Mouse (Mus musculus) midbrain, embryonic 10.5 days (tissue): ENCODE measurements around the gene Aknad1. TPM values are rescaled to one million over a fixed set of nuclear protein-coding genes. Genes with fewer than 3 reads are reported as not detected.

ENCODE experiments used
- DNase-seq: peaks from one replicate; pipeline ENCODE4 v3.0.0-alpha.2; 2017; ENCODE audit warnings: low spot score
- H3K27ac ChIP-seq: fragments of 300-500 bp; sonication (generic); replicated peaks from 2 replicates; pipeline ENCODE4 v1.5.1; 2016; ENCODE audit warnings: mild to moderate bottlenecking
- H3K27me3 ChIP-seq: fragments of 300-500 bp; sonication (generic); 2 replicates; pipeline ENCODE4 v1.6.1; 2016; ENCODE audit warnings: low read depth, mild to moderate bottlenecking; ENCODE audit not compliant: poor library complexity, severe bottlenecking
- H3K36me3 ChIP-seq: fragments of 300-500 bp; sonication (generic); 2 replicates; pipeline ENCODE4 v1.6.1; 2016; ENCODE audit warnings: mild to moderate bottlenecking, moderate library complexity
- H3K4me1 ChIP-seq: fragments of 300-500 bp; sonication (generic); 2 replicates; pipeline ENCODE4 v1.6.1; 2016
- H3K4me3 ChIP-seq: fragments of 300-500 bp; sonication (generic); 2 replicates; pipeline ENCODE4 v1.5.1; 2016; ENCODE audit warnings: mild to moderate bottlenecking, moderate library complexity
- H3K9me3 ChIP-seq: fragments of 300-500 bp; sonication (generic); replicated peaks from 2 replicates; pipeline ENCODE4 v1.6.1; 2016; ENCODE audit warnings: mild to moderate bottlenecking
- WGBS: fragments of 180-500 bp; shearing (Covaris S2); methylation state at CpG from one replicate; pipeline ENCODE4 v1.1.7; 2016; 5-methylcytosine and 5-hydroxymethylcytosine counted together
- polyA plus RNA-seq: library from polyadenylated mRNA; unstranded; fragments of >200 nt; fragmentation: Nextera tagmentation; extraction: Ambion mirVana; gene quantifications from 2 replicates; pipeline ENCODE4 v1.2.1, GENCODE M21; 2016

Aknad1 gene
- polyA plus RNA-seq, 1 experiment from 2014 or later = not detected

- Histone ChIP-seq H3K27me3 (no peaks in the 10 kb centered on the region), H3K27ac (peak overlapping the region; percentile 99), H3K9me3 (no peaks in the 10 kb centered on the region), H3K4me1 (peaks cover 30% of the 10 kb centered on the region), H3K4me3 (peak overlapping the region; percentile 75), H3K36me3 (peaks cover 8% of the 10 kb centered on the region)
- peak; percentile 72 for DNase-seq
- under 1% methylated on average over 44 of the region's 44 CpGs for WGBS
Observed at GRCm38 (mm10) chr3:108721076-108721991, 18.1 kb upstream of the Aknad1 start.

GRCm38 (mm10) chr3:108722036-108722872, 17.2 kb upstream of the Aknad1 start, which contains the start of gene Gpsm2:
Gpsm2 (minus strand) TSS chr3:108722309.
- 0 out of 2 replicates have a peak, but pooled peaks cover 4% of the 10 kb centered on the region for H3K36me3 ChIP-seq
- peaks cover 30% of the 10 kb centered on the region for H3K4me1 ChIP-seq
- H3K9me3 ChIP-seq = no peaks in the 10 kb centered on the region
- peak within 1 kb of the TSS; percentile 99 for H3K27ac ChIP-seq
- H3K4me3 ChIP-seq = peak within 1 kb of the TSS; percentile 75
- no peaks in the 10 kb centered on the region for H3K27me3 ChIP-seq
- WGBS = 2% methylated on average over 53 of the region's 53 CpGs
- peak; percentile 99 for DNase-seq

DNA sequence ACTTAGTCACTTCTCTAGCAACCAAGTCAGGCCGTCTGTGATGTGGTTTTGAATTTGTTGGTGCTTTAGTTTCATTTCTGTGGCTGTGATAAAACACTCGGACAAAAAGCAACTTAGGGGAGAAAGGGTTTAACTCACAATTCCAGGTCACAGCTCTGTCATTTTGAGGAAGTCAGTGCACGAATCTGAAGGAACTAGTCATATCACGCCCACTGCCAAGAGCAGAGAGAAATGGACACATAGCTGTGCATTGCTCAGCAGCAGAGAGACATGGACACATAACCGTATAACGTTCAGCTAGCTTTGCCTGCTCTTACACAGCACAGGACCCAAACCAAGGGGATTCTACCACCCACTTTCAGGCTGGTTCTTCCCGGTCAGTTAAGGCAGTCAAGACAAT, 13.0 kb upstream of the Aknad1 start:
- no peaks in the 10 kb centered on the region for H3K9me3 ChIP-seq
- H3K36me3 ChIP-seq = no peaks in the 10 kb centered on the region
- DNase-seq = no peak
- peaks cover 11% of the 10 kb centered on the region for H3K4me1 ChIP-seq
- H3K4me3 ChIP-seq = no peak overlapping the region
- no peak overlapping the region for H3K27ac ChIP-seq
- H3K27me3 ChIP-seq = no peaks in the 10 kb centered on the region
- 89% methylated on average over 7 of the region's 7 CpGs for WGBS

- H3K27ac ChIP-seq = no peak overlapping the region
- H3K36me3 ChIP-seq = no peaks in the 10 kb centered on the region
- peaks cover 9% of the 10 kb centered on the region for H3K4me1 ChIP-seq
- H3K4me3 ChIP-seq = no peak overlapping the region
- no peaks in the 10 kb centered on the region for H3K27me3 ChIP-seq
- no peak for DNase-seq
- no peaks in the 10 kb centered on the region for H3K9me3 ChIP-seq
Observed at GRCm38 (mm10) chr3:108727344-108727743, 12.1 kb upstream of the Aknad1 start.

GRCm38 (mm10) chr3:108727776-108728175, 11.7 kb upstream of the Aknad1 start:
- Histone ChIP-seq H3K27ac (no peak overlapping the region), H3K4me3 (no peak overlapping the region), H3K9me3 (no peaks in the 10 kb centered on the region), H3K27me3 (no peaks in the 10 kb centered on the region), H3K4me1 (peaks cover 4% of the 10 kb centered on the region), H3K36me3 (no peaks in the 10 kb centered on the region)
- no peak for DNase-seq
- 89% methylated on average over 3 of the region's 3 CpGs for WGBS

GRCm38 (mm10) chr3:108730316-108730715, 9.1 kb upstream of the Aknad1 start:
- H3K36me3 ChIP-seq = no peaks in the 10 kb centered on the region
- H3K27me3 ChIP-seq = no peaks in the 10 kb centered on the region
- no peak overlapping the region for H3K27ac ChIP-seq
- no peaks in the 10 kb centered on the region; the same call in 1 of the 2 replicates for H3K9me3 ChIP-seq
- DNase-seq = no peak
- no peak overlapping the region for H3K4me3 ChIP-seq
- 39% methylated on average over 12 of the region's 12 CpGs for whole genome bisulfite sequencing
- no peaks in the 10 kb centered on the region for H3K4me1 ChIP-seq

DNA sequence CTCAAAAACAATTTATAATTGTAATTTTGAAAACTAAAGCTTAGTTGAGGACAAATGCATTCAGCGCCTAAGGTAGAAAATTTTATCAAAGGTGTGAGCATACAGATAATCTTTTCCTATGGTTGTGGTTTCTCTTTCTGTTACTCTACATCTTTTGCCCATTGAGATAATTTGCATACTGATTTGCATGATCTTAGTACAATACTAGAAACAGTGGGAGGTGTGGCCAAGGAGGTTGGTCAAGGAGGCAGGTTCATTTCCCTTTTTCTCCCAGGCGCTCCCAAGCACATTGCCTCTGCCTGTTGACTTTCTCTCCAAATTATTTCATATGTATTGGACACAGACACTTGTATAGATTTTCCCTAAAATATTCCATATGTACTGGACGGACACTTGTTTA, 1.7 kb upstream of the Aknad1 start:
- no peak for DNase-seq
- H3K36me3 ChIP-seq = no peaks in the 10 kb centered on the region
- WGBS = 87% methylated on average over 3 of the region's 3 CpGs

DNA sequence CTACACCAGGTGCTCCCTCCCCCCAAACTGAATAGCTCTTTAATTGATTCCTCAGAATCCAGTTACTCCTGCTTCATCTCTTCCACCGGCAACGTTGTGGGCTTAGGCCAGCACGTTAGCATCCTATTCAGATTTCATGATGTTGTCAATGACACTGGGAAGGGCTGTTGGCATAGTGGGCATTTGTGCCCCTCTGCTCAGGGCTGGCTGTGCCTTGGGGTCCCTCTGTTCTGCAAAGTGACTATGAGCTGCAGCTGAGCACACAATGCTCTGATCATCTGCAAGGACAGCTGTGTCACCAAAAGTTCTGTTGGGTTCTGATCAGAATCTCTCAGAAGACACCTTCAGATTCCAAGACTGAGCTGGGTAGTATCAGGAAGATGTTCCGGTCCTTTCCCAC, 4.6 kb downstream of the Aknad1 start:
- 86% methylated on average over 4 of the region's 4 CpGs for WGBS
- DNase-seq = no peak

More for the DNA sequence above, 1.7 kb upstream of the Aknad1 start:
- no peaks in the 10 kb centered on the region for H3K4me1 ChIP-seq
- no peak overlapping the region for H3K27ac ChIP-seq
- H3K27me3 ChIP-seq = no peaks in the 10 kb centered on the region
- H3K9me3 ChIP-seq = no peaks in the 10 kb centered on the region; the same call in 1 of the 2 replicates
- no peak overlapping the region for H3K4me3 ChIP-seq

GRCm38 (mm10) chr3:108751061-108751460, 11.6 kb downstream of the Aknad1 start:
- Histone ChIP-seq H3K36me3 (no peaks in the 10 kb centered on the region), H3K27me3 (no peaks in the 10 kb centered on the region), H3K4me1 (no peaks in the 10 kb centered on the region), H3K27ac (no peak overlapping the region), H3K4me3 (no peak overlapping the region), H3K9me3 (no peaks in the 10 kb centered on the region)
- no peak for DNase-seq
- 83% methylated on average over 6 of the region's 6 CpGs for WGBS

More for the DNA sequence above, 4.6 kb downstream of the Aknad1 start:
- H3K36me3 ChIP-seq = no peaks in the 10 kb centered on the region
- no peaks in the 10 kb centered on the region for H3K4me1 ChIP-seq
- no peaks in the 10 kb centered on the region for H3K9me3 ChIP-seq
- no peaks in the 10 kb centered on the region for H3K27me3 ChIP-seq
- no peak overlapping the region for H3K27ac ChIP-seq
- H3K4me3 ChIP-seq = no peak overlapping the region

GRCm38 (mm10) chr3:108751691-108752090, 12.2 kb downstream of the Aknad1 start:
- no peaks in the 10 kb centered on the region for H3K36me3 ChIP-seq
- no peaks in the 10 kb centered on the region for H3K9me3 ChIP-seq
- 86% methylated on average over 6 of the region's 6 CpGs for WGBS

DNA sequence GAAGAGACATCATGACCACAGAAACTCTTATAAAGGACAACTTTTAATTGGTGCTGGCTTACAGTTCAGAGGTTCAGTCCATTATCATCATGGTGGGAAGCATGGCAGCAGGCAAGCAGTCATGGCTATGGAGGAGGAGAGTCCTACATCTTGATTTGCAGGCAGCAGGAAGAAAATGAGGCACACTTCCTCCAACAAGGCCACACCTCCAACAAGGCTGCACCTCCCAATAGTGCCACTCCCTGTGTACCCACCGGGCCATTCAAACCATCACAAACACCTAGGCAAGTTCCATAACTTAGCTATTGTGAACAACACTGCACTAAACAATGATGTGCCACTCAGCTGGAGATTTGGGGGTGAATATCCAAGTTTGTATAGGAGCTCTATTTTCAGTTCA, 15.1 kb downstream of the Aknad1 start:
- Histone ChIP-seq H3K4me3 (no peak overlapping the region), H3K27ac (no peak overlapping the region), H3K27me3 (no peaks in the 10 kb centered on the region), H3K9me3 (no peaks in the 10 kb centered on the region), H3K36me3 (no peaks in the 10 kb centered on the region), H3K4me1 (no peaks in the 10 kb centered on the region)
- WGBS = 88% methylated on average over 1 of the region's 1 CpGs
- no peak for DNase-seq

More at GRCm38 (mm10) chr3:108751691-108752090, 12.2 kb downstream of the Aknad1 start:
- no peak for DNase-seq
- no peak overlapping the region for H3K27ac ChIP-seq
- H3K4me3 ChIP-seq = no peak overlapping the region
- no peaks in the 10 kb centered on the region for H3K4me1 ChIP-seq
- H3K27me3 ChIP-seq = no peaks in the 10 kb centered on the region

GRCm38 (mm10) chr3:108755542-108755941, 16.1 kb downstream of the Aknad1 start:
- no peaks in the 10 kb centered on the region for H3K27me3 ChIP-seq
- no peak overlapping the region for H3K27ac ChIP-seq
- no peak overlapping the region for H3K4me3 ChIP-seq
- no peaks in the 10 kb centered on the region for H3K4me1 ChIP-seq
- H3K9me3 ChIP-seq = no peaks in the 10 kb centered on the region
- 84% methylated on average over 2 of the region's 2 CpGs for WGBS
- no peaks in the 10 kb centered on the region for H3K36me3 ChIP-seq
- no peak for DNase-seq
